Mouse (Mus musculus): ENCODE data around the gene Osbpl5.

Osbpl5 gene

GRCm38 (mm10) chr7:143756125-143757026, at the start of gene Osbpl5:
Gene Osbpl5, minus strand, starts transcription at chr7:143756985.
- DNase-seq (ENCODE audit: low read depth): no peak

DNA sequence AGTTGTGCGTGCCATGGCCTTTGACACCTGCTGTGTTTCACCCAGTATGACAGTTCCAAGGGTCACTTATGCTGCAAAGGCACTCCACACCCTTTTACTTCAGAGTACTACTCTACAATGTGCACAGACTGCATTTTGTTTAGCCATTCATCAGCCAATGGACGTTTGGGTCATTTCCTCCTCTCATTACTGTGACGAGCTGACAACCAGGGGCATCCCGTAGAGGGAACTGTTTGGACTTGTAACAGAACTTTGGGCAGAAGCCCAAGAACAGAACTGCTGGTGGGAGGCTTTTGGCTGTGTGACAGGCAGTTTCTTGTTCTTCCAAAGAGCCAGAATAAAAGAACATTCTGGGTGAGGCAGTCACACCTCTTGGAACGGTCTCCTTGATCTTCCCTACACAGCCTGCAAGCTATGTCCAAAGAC, 48.4 kb upstream of the Osbpl5 start:
- no peak for DNase-seq (ENCODE audit: low read depth)

GRCm38 (mm10) chr7:143801195-143802065, 44.6 kb upstream of the Osbpl5 start:
- no peak for DNase-seq (ENCODE audit: low read depth)

DNA sequence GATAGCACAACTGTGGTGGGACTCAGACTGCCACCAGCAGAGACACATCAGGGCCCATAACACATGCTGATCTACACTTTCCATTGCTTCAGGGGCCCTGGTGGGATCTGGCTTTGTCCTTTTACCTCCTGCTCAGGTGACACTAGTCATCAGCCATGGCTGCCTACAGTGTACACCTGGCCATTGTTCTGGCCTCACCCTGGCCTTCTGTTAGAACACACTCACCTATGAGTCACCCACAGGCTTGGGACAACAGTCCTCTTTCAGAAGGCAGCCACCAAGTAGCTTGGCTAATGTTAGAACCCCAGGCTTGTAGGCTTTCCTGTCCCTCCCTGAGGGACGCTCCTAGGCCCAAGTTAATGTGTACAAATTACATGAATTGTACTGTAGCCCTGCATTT, 44.0 kb upstream of the Osbpl5 start:
- no peak for DNase-seq (ENCODE audit: low read depth)

- DNase-seq (ENCODE audit: low read depth): no peak
Observed at GRCm38 (mm10) chr7:143798783-143799182, 42.0 kb upstream of the Osbpl5 start.

DNA sequence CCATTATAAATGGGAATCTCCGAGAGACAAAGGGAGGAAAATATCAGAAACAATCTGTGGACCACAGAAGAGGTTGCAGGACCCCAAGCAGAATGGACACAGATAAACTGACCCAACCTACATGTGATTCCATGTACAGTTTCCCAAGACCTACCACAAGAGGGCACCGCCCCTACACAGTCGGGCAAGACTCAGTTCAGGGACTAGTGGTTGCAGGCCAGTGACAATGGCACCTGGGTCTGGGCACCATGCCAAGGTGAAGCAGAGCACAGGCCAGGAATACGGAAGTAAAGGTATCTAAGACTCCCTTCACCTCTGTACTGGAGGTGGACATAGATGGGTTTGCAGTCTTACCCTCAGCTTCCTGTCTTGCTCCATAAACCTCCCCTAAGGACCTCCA, 36.3 kb upstream of the Osbpl5 start:
- DNase-seq (ENCODE audit: low read depth): no peak

GRCm38 (mm10) chr7:143792336-143792985, 35.7 kb upstream of the Osbpl5 start:
- DNase-seq (ENCODE audit: low read depth): no peak

- DNase-seq (ENCODE audit: low read depth): peak; percentile 92
Observed at GRCm38 (mm10) chr7:143783996-143784829, 27.4 kb upstream of the Osbpl5 start, which contains the start of gene Mrgpre. Gene Mrgpre, minus strand, starts transcription at chr7:143784500.

- DNase-seq (ENCODE audit: low read depth): no peak
Observed at GRCm38 (mm10) chr7:143783378-143783995, 26.7 kb upstream of the Osbpl5 start.

DNA sequence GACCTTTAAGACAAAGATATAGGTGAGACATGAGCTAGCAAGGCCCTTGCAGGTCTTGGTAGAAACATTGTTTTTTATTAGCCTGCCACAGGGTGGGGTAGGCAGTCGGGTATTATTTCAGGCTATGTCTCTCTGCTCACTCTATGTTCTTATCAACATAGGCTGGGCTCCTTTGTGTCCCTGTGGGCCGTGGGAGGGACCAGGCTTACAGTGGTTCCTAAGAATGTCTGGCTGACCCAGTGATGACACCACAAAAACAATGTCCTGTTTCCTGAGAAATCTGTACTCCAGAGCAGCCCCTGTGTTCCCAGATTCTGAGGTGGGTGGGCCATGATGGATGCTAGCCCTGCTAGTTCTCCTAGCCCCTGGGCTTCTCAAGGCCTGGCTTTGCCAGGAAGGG, 20.6 kb upstream of the Osbpl5 start:
- DNase-seq (ENCODE audit: low read depth): no peak

GRCm38 (mm10) chr7:143776137-143776536, 19.4 kb upstream of the Osbpl5 start:
- DNase-seq (ENCODE audit: low read depth): no peak

GRCm38 (mm10) chr7:143769461-143769860, 12.7 kb upstream of the Osbpl5 start:
- DNase-seq (ENCODE audit: low read depth): no peak

GRCm38 (mm10) chr7:143768267-143768666, 11.5 kb upstream of the Osbpl5 start:
- DNase-seq (ENCODE audit: low read depth): no peak

GRCm38 (mm10) chr7:143766893-143767292, 10.1 kb upstream of the Osbpl5 start, which contains the start of gene Mrgprg:
Gene Mrgprg, minus strand, starts transcription at chr7:143766993.
- DNase-seq (ENCODE audit: low read depth): no peak

DNA sequence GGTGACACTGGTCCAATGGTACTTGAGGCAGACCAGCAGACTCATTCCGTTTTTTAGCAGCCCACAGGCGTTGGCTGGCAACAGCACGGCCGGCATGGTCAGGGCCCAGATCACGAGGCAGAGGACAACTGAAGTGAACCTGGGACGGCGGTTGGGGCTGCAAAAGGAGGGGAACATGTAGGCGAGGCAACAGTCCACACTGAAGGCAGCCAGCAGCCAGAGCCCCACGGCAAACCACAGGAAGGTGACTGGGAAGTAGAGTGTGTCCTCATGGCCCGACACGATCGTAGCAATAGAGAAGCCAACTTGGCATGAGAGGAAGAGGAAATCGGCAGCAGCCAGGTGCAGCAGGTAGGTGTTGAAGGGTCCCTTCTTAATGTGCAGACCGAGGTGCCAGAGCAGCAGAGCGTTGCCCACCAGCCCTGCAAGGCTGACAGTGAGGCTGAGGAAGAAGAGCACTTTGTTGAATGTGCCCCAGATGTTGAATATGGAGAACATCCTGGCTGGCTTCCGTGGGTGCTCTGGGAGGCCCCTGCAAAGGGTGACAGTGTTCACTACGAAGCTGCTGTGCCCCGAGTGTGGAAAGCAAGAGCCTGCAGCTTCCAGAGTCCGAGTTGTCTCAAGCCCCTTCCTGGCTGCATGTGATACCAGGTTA, 8.2 kb upstream of the Osbpl5 start:
- DNase-seq (ENCODE audit: low read depth): no peak

DNA sequence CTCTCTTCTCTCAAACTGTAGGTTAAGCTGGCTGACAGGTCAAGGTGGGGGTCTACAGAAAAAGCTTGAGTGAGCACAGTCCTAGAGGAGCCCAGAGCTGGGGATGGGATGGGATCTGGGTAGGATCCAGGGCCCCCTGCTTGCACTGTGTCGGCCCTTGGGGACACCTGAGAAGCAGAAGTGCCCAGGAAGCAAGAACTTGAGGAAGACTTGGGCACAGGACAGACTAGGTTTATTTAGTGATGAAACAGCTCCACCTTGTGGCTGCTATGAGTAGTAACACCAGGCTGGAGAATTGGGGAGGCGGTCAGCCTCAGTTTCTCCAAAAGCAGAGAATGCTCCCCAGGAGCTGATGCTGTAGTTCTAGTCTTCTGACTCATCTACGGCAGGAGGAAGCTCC, 7.0 kb upstream of the Osbpl5 start:
- DNase-seq (ENCODE audit: low read depth): no peak

- no peak for DNase-seq (ENCODE audit: low read depth)
Observed at GRCm38 (mm10) chr7:143758956-143759355, 2.2 kb upstream of the Osbpl5 start.

DNA sequence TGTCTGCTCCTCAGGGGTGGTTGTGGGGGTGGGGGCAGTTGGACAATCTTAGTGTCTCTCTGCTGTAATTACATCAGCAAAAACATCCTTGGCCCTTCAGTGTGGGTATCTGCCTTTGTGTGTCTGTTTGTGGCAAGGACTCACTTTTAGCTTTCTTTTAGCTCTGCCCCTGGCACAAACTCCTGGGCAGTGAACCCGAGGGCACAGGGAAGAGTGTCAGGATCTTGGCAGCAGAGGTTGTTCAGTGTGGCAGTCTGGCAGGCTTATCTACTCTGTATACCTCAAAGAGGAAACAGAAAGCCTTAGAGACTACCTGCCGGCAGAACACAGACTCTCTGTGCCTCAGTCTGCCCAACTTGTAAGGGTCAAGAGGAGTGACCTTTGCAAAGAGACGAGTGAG, 911 bp upstream of the Osbpl5 start:
- no peak for DNase-seq (ENCODE audit: low read depth)

DNA sequence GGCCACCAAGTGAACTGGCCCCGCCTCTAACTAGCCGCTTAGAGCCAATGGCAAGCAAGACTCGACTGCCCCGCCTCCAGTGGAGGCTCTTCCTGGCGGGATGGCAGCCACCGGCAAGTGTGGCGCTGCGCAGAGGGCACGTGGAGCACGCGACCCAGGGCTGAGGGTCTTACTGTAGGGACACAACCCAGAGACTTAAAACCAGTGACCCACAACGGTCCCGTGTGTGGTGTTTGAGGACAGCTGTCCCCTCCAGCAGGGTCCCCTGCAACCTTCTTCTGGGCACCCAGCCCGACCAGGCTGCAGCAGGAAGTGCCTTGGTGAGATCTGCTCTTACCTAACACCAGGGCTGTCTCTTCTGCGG, 224 bp upstream of the Osbpl5 start:
- peak; percentile 58 for DNase-seq (ENCODE audit: low read depth)

DNA sequence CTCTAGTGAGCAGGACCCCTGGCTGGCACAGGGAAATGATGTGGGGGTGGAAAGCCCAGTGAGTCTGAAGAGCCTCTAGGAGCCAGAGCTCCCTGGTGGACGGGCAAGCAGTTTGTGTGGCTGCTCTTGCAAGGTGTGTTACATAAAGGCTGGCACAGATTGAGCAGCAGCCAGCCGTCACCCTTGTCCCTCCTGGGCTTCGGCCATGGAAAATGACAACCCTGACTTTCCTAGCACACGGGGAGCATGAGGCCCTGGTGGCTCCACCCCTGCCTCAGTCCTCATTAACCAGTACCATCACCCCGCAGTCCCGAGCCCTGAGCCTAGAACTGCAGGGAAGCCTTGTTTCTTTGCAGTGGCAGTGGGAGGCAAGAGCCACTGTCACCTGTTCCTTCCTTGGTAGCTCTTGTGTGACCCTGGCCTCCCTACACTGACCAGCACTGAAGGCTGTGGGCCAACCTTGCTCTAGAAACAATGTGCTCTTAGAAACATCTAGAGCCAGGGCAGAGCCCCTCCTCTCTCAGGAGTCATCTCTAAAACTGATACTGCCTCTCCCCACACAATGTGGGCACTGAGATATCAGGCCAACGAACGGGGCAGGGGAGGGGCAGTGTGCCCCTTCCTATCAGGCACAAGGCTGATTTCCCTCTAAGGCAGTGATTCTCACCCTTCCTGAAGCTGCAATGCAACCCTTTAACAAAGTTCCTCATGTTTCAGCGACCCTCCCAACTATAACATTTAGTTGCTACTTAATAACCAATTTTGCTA, 1.2 kb downstream of the Osbpl5 start:
- DNase-seq (ENCODE audit: low read depth): no peak

All from fibroblast of lung, adult 2 months (primary cell).